Mouse (Mus musculus): ENCODE measurements around the gene Dlgap1. TPM values are rescaled to one million over a fixed set of nuclear protein-coding genes. Genes with fewer than 3 reads are reported as not detected.
"Not testable (repeated sequence)": the region's sequence is repeated elsewhere in the genome, so short reads cannot be mapped to it uniquely, and the experiment has no call there.

Gene Dlgap1
- total and polyA plus RNA-seq, 3 experiments: 27.5 to 106 (median 44.8) TPM

DNA sequence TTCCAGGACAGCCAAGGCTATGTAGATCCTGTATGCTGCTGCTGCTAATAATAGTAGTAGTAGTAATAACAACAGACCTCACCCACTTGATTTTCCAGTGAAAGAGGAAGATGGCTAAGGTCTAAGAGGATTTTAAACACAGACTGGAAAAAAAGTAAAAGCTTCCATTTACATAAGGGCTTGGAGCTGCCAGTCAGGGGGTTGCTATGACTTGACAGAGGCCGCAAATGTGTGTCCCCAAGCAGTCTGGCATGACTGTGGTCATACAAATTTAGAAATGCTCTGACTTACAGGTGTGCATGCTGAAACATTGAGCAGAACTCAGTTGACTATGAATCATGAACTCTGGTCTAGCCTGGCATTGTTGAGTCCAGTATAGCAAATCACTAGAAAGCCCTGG lies 839.0 kb downstream of the Dlgap1 start:
- no peak for DNase-seq

DNA sequence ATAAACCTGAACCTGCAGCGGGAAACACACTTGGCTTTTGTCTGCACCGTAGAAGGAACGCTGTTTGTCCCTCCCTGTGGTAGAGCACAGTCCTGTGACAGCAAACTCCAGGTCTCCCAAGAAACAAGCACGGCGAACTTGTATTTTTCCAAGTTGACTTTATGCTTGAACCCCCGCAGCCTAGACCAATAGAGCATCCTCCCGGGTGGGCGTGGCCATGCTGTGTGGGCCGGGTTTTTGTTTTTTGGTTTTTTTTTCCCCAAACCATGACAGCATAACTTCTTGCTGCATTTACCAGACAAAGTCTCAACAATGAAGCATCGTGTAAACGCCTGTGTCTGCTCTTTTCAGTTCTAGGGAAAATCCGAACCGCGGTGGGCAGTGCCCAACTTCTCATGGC lies 840.0 kb downstream of the Dlgap1 start:
- peak; percentile 83 for DNase-seq

DNA sequence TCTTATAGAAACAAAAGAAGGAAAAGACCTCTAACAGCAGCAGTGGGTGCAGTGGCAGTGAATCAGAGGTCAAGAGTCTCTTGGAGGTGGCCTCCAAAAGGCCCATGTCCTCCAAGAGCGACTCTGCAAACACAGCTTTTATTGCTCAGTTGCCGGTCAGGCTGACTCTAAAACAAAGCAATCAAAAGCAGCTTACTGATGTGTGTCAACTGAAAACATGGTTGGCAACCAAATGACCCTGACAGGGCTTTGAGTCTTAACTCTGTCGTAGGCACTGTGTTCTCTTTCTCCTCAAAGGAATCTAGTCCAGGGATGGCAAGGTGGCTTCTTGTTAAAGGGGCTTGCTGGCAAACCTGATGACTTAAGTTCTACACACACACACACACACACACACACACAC lies 840.9 kb downstream of the Dlgap1 start:
- DNase-seq: peak; percentile 54

DNA sequence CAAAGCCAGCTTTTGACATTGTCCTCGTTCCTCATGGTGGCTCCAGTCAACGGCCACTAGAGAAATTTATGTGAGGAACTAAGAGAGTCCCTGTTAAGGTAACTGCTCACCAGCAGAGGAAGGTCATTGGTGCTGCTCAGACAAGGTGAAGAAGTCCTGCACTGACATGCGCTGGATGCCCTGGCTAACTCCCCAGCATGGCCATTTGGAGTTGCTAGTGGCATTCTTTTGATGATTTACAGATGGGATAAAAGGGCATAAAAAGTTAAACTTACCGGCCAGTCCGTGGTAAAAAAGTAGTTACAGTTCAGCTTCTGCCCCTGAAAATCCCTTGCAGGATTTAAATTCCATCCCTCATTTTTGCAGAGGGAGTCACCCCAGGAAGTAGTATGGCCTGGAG lies 841.9 kb downstream of the Dlgap1 start:
- DNase-seq: peak; percentile 40

DNA sequence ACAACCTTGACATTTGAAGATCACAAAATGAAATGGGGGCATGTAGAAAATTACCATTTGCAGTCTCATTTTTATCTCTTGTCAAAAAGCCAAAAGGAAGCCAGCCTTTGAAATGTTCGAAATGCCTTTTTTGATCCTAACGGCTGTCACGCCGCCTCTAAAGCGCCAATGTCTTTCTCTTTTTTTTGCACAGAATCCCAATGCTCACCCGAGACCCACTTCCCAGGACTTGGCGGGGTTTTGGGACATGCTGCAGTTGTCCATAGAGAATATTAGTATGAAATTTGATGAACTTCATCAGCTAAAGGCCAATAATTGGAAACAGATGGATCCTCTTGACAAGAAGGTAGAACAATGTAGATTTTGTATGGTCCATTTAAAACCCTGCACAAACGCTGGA lies 846.1 kb downstream of the Dlgap1 start:
- peak; percentile 49 for DNase-seq

DNA sequence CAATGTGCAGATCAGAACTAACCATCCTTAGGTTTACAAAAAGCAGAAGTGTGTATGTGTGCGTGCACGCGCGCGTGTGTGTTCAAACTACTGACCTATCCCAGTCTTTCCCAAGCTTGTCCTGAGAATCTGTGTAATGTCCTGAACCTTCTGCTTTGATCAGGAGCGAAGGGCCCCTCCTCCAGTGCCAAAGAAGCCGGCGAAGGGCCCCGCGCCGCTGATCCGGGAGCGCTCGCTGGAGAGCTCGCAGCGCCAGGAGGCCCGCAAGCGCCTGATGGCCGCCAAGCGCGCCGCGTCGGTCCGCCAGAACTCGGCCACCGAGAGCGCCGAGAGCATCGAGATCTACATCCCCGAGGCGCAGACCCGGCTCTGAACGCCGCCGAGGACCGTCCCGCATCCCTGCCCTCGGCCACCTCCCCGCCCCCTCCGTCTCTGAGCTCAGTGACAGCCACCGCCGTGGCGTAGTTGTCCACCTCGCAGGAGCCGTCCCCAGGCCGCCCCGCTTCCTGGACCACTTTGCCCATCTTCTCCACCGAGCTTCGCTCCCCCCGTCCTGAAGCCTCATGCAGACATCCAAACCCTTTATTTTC lies 849.1 kb downstream of the Dlgap1 start:
- peak; percentile 68 for DNase-seq

DNA sequence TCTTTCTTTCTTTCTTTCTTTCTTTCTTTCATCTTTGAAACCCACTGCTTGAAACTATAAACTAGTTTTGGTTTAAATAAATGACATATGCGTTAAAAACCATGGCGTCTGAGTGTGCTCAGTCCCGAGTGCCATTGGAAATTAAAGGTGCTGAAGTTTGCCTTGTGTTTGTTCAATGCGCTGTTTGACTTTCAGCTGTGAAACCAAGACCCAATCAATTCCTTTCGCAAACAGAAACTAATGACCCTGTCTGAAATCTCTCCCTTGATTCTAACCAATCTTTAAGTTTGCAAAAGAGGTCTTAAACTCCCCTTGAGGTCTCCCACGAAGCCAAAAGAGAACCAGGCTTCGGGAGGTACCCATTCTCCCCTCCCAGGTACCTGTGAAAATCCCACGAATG lies 854.2 kb downstream of the Dlgap1 start:
- DNase-seq: no peak

DNA sequence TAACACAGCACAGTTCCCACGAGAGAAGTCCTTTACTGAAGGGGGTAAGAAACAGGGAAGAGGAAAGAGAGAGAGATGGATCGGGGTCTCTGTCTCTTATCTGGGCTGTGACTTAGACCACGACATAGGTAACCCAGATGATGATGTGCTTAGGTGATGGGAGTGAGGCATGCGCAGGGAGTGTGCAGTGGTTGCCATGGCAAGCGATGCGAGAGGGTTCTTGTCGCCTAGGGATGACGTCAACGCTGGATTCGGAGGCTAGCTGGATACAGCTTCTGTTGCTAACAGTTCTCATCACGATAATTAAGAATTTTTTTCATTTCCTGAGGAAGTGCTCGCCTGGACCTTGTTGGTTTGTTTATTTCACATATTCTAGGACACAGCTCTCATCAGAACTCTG lies 857.4 kb downstream of the Dlgap1 start:
- no peak for DNase-seq

DNA sequence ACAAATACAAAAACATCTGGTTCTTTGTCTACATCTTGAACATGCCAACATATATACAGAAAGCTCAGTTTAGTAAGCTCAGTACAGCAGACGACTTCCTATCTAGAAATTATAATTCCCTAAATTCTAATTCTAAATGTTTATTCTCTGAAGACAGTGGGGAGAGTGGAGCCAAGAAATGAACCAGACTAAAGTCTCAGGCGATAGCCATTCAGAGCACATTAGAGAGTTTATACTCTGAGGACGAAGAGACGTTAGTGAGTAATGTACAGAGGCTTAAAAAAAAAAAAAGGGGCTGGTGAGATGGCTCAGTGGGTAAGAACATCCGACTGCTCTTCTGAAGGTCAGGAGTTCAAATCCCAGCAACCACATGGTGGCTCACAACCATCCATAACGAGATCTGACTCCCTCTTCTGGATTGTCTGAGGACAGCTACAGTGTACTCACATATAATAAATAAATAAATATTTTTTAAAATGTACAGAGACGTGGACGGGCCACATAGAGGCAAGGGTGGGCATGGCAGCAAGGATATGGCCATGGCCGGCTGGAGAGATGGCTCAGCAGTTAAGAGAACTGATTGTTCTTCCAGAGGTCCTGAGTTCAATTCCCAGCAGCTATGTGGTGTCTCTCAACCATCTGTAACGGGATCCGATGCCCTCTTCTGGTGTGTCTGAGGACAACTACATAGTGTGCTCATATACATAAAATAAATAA lies 858.7 kb downstream of the Dlgap1 start:
- DNase-seq: not testable (repeated sequence)

DNA sequence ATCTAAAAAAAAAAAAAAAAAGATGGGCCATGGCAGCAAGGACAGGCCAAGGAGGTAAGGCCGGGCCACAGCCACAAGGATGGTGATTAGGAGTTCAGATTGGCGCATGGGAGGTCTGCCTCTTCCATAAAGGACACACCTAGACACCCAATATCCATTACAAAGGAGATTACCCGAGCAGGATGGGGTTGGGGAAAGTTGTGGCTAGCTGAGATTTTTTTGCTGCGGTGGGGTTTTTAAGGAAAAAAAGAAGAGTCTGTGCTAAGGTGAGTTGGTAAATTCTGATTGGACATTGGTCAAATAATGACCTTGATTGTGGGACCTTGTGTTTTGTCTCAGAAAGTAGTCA lies 859.3 kb downstream of the Dlgap1 start:
- DNase-seq: no peak

DNA sequence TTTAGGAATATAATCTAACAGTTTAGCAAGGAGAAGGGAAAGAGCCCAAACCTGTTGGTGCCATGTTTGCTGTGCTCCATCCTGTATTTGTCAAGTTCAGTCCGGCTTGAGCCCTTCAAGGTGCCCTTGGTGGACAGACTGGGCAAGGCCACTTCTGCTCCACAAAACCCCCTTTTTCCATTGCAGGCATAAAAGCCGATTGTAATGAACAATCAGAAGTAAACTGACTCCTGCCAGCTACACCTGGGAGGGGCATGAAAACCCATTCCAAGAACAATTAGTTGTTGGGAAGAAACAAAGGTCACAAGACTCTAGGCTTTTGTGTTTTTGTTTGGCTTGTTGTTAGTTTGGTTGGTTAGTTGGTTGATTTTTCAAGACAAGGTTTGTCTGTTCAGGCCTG lies 859.7 kb downstream of the Dlgap1 start:
- DNase-seq: no peak

DNA sequence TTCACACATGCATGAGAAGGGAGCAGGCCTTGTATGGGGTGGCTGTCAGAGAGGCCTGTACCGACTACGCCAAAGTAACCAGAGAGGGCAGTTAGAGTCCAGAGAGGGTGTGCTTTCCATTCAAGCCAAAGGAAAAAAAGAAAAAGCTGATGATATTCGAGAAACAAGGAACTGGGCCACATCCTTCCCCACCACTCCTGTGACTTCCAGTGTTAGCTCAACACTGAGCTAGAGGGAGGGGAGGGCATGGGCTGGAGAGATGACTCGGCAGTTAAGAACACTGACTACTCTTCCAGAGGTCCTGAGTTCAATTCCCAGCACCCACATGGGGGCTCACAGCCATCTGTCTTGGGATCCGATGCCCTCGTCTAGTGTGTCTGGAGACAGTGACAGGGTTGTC lies 860.3 kb downstream of the Dlgap1 start:
- no peak for DNase-seq

DNA sequence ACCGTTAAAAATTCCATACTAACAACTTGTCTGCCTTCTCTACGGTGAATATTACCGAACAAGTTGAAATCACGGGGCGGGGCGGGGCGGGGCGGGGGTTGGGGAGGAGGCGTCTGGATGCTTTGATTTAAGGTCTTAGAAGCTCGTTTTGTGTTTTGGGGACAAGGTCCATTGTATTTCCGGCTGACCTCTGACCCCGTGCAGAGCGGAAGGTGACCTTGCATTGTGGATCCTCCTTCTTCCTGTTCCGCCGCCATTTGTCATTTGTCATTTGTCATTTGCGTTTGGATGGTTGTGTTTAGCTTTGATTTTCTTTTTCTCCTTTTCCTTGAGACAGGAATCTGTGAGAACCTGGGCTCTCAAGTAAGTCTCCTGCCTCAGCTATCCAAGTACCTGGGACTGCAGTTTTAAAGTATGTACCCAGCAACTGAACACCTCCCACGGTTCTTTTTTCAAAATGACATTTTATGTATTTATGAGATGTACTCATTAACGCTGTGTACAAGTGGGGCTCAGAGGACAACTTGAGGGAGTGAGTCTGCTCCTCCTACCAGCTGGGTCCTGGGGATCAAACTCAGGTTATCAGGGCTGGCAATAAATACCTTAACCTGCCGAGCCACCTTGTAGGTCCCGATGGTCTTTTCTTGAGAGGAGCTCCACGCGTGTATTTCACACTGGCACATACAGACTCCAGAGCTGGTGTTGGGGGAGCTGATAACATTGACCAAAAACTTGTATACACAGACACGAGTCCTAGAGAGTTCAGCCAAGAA lies 861.3 kb downstream of the Dlgap1 start:
- no peak for DNase-seq

DNA sequence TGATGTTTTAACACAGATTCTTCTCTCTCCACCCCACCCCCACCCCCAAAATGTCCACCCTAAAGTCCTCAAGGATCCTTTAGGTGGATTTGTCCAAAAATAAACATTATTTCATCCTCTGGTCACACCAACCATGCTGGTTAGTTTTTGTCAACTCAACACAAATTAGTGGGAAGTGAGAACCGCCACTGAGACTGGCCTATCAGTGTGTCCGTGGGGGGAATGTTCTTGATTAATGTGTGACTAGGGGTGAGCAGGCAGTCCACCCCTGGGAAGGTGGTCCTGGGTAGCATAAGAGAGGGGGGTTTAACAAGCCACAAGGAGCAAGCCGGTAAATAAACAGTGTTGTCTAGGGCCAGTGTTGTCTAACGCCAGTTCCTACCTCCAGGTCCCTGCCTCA lies 862.7 kb downstream of the Dlgap1 start:
- no peak for DNase-seq

DNA sequence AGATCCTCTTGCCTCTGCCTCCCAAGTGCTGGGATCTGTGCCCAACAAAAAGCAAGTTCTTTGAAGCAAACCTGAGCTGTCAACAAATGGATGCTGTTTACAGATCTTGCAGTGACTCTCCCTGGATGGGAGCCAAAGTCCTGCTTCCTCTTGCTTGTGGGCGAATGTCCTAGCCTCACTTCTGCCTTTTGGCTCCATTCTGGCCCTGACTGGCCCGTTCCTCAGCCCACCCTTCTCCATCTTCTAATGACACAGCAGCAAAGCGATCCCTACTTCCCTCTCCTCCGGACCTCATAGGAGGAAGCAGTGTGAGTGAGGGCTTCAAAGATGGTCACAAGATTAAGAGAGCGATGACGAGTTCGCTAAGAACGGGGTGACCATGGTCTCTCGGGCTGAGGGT lies 863.7 kb downstream of the Dlgap1 start:
- DNase-seq: peak; percentile 58

DNA sequence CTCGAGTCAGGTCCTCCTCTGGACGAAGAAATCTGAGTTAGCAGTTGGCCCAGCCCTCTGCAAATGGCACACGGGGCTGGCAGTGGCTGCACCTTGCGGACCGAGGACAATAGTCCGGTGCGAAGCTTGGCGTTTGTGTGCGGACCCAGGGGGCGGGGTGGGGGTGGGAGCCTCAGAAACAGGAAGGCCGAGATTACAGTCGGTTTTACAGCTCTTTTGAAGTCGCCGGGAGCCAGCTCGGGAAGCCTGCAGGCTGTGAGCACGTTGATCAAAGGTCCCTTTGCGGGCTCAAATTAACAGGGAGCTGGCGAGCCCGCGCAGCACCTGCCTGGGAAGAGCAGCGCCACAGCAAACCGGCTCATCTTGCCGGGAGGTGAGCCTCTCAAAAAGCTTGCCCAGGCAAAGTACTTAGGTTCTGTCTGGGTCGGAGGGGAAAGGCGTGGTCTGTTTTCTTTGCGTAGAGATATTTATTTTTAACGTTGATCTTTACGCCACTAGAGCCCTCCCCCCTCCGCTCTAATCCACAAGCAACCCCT lies 865.6 kb downstream of the Dlgap1 start:
- peak; percentile 68 for DNase-seq

DNA sequence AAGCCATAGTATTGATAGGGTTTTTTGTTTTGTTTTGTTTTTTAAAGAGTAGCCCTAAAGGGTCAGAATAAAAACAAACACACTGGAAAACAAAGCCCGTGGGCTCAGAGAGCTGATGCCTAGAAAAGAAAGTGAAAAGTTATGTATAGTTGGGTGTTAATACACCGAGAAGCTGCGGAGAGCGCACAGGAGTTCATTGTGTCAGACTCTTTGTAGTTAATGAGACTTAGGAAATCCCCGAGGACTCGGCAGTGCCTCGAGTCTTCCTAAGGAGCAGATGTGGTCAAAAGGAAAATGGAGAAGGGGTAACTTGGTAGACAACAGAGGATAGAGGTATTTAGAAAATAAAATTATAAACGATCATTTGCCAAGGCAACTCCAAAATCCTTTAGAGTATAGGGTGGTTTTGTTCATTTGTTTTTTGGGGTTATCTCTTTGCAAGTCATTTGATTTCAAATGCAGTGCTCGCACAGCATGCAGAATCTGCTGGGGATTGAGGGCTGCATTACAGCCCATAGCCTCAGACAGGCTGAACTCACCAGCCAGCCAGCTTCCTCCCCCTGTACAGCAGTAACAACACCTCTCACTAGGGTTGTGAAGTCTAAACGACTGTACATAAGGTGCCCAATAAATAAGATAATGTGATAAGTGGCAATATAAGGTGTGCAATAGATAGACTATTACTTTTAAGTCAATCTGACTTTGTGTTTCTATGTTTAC lies 866.4 kb downstream of the Dlgap1 start:
- no peak for DNase-seq

DNA sequence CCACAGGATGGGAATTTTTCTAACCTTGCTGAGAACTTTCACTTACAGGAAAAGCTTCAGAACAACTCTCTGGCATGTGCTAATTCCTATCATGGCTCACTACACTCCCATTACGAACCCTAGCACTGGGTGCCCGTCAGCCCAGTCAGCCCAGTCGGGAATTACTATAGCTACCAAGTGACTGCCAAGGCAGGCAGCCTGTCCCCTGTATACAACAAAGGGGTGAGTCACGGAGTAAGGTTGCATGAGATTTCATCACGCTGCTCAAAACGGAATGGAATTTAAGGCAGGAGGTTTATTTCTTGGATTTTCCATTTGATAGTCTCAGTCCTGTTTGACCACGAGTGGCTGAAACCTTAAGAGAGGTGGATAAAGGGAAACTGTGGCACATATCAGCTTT lies 867.9 kb downstream of the Dlgap1 start:
- peak; percentile 81 for DNase-seq

DNA sequence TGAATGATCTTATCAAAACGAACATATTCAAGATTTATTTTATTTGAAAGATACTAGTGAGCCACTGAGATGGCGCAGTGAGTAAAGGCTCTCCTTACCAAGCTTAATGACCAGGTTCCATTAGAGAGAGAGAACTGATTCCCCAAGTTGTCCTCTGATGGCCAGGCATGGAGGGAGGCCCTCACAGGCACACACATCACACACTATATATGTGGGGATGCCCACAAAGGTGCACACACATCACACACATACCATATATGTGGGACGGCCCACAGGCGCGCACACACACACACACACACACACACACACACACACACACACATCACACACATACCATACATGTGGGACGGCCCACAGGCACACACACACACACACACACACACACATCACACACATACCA lies 868.6 kb downstream of the Dlgap1 start:
- not testable (repeated sequence) for DNase-seq

DNA sequence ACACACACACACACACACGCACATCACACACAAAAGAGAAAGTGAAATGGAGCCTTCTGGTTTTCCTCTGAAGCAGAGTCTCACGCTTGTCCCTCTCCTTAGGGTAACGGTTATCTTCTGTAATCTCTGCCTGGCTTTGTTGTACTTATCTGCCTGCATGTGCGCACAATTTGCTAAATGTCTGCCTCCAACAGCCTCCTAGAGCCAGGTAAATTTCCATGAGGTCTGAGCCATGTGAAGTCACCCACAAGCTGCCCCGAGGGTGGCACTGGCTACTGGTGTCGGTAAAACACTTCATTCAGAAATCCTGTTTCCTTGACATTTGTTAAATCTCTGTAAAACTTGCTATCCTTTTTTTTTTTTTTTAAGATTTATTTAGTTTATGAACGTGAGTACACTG lies 869.2 kb downstream of the Dlgap1 start:
- DNase-seq: peak; percentile 56

DNA sequence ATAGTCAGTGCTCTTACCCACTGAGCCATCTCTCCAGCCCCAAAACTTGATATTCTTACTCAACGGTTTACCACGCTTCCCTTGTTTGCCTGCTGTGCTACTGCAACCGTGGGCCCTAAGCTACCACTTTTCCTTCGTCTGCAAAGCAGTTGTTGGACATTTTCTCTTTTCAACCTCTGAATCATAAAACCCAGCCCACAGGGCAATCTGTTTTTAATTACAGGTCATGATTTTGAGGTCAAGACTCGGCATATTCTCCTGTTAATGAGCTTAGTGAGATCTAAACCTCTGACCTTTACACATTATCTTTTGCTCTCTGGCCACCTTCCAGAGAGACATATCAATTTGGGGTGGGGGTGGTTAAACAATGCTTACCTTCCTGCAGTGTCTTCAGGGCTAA lies 869.7 kb downstream of the Dlgap1 start:
- DNase-seq: no peak

DNA sequence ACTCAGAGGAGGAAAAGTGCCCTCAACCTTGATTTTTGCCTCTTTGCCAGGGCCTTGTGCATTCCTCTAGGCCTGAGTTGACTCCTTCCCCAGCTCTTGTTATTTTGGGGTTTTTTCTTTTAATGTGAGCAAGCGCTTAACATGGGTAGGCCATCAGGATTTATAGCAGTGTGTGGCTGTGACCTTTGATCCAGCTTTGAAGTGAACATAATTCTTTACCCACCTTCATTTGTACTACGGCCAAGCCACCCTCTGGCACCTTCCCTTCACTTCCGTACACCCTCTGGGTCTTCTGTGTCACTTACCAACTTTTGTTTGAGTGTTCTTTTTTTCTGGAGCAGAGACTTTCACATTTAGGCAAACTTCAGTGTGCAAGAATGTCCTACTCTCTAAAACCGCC lies 874.4 kb downstream of the Dlgap1 start:
- DNase-seq: peak; percentile 48

DNA sequence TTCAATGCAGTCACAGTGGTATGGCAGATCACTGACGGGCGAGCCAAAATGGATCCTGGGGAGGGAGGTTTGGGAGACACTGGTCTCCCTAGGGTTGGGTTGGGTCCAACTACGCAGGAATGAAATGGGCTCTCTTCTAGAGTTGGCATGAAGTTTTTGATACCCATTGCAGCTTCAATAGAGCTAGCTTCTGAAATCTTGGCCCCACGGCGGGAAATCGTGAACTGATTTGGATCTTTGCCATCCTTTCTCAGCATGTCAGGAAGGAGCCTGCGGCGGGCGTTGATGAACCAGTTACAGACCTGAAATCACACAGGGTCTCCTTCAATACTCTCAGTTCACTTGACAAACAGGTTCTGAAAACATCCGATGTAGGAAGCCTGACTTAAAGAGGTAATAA lies 876.1 kb downstream of the Dlgap1 start:
- DNase-seq: peak; percentile 51

Data from adrenal gland, adult 2 months (tissue).